Comparison of ENCODE assay signal across 7 mouse cellular contexts in genomic region chr16:18127871-18128563, GRCm38 (mm10). TPM values are rescaled to one million over a fixed set of nuclear protein-coding genes. Genes with fewer than 3 reads are reported as not detected.
DNase-seq lines count a peak whose midpoint lies in the region; ATAC-seq and TF ChIP-seq lines count a peak whose summit lies in the region.

No protein-coding gene starts in this region.

- H3K4me3 ChIP-seq in lung, adult 2 months (replicated peaks; ENCODE audit: extremely low read depth, low read depth, low read length) = no peak overlapping the region
- peak overlapping the region; percentile 76 for H3K4me3 ChIP-seq in cortical plate, adult 2 months (ENCODE audit: insufficient read depth, low read length)
- H3K4me3 ChIP-seq in forebrain, embryonic 16.5 days (replicated peaks; ENCODE audit: low read length) = peak overlapping the region; percentile 72
- peak overlapping the region; percentile 58 for H3K4me3 ChIP-seq in liver, embryonic 13.5 days (replicated peaks)

- no peak for TF ChIP-seq POLR2A in lung, adult 2 months (IDR thresholded peaks at IDR 0.05; ENCODE audit: borderline replicate concordance, extremely low read depth, low read depth, low read length)
- TF ChIP-seq POLR2A in cortical plate, adult 2 months (IDR thresholded peaks at IDR 0.05; ENCODE audit: extremely low read depth, insufficient read depth, low read length) = no peak

- no peaks in the 10 kb centered on the region for H3K36me3 ChIP-seq in forebrain, embryonic 16.5 days (ENCODE audit: control insufficient read depth, insufficient read depth)
- H3K36me3 ChIP-seq in liver, embryonic 13.5 days = no peaks in the 10 kb centered on the region

- H3K4me2 ChIP-seq in forebrain, embryonic 16.5 days (ENCODE audit: low read length) = peak overlapping the region; percentile 73
- peak overlapping the region; percentile 75 for H3K4me2 ChIP-seq in liver, embryonic 13.5 days

- 0 out of 2 replicates have a peak, but pooled peaks cover 2% of the 10 kb centered on the region for H3K27me3 ChIP-seq in forebrain, embryonic 16.5 days (replicated peaks; ENCODE audit: control insufficient read depth, insufficient read depth, low read length)
- H3K27me3 ChIP-seq in liver, embryonic 13.5 days = peaks cover 71% of the 10 kb centered on the region

- peak overlapping the region; percentile 75 for H3K27ac ChIP-seq in cortical plate, adult 2 months (ENCODE audit: insufficient read depth, low read length)
- H3K27ac ChIP-seq in forebrain, embryonic 16.5 days (ENCODE audit: low read length) = peak overlapping the region; percentile 67
- no peak overlapping the region for H3K27ac ChIP-seq in liver, embryonic 13.5 days

- DNase-seq in lung, adult 2 months = peak; percentile 6
- DNase-seq in lung, postnatal 36 days = no peak
- no peak for DNase-seq in liver, embryonic 13.5 days
- DNase-seq in T-cell, adult 2 months (ENCODE audit: low spot score) = no peak

- H3K9me3 ChIP-seq in forebrain, embryonic 16.5 days (ENCODE audit: control insufficient read depth, low read length) = no peaks in the 10 kb centered on the region
- H3K9me3 ChIP-seq in liver, embryonic 13.5 days (replicated peaks) = no peaks in the 10 kb centered on the region

- 0 out of 2 replicates have a peak, but pooled peaks cover 3% of the 10 kb centered on the region for H3K4me1 ChIP-seq in lung, adult 2 months (ENCODE audit: control insufficient read depth, insufficient read depth, low read length)
- peaks cover 2% of the 10 kb centered on the region; the same call in 1 of the 2 replicates for H3K4me1 ChIP-seq in cortical plate, adult 2 months (ENCODE audit: control insufficient read depth, insufficient read depth, low read length)
- peaks cover 39% of the 10 kb centered on the region for H3K4me1 ChIP-seq in forebrain, embryonic 16.5 days (replicated peaks; ENCODE audit: control insufficient read depth, insufficient read depth, low read length)
- H3K4me1 ChIP-seq in liver, embryonic 13.5 days (replicated peaks) = peaks cover 15% of the 10 kb centered on the region

- peak; percentile 9; the same call in 1 of the 2 replicates for ATAC-seq in forebrain, embryonic 16.5 days
- no peak for ATAC-seq in liver, embryonic 13.5 days (ENCODE audit: low read depth)
- ATAC-seq in megakaryocyte-erythroid progenitor cell, adult 5-6 weeks (replicated peaks; ENCODE audit: low FRiP score, low TSS enrichment, poor library complexity, severe bottlenecking) = no peak

- H3K9ac ChIP-seq in forebrain, embryonic 16.5 days (replicated peaks; ENCODE audit: low read depth, low read length) = peak overlapping the region; percentile 82
- no peak overlapping the region; the same call in 1 of the 2 replicates for H3K9ac ChIP-seq in liver, embryonic 13.5 days

- WGBS in lung, adult 2 months = 4% methylated on average over 52 of the region's 52 CpGs
- WGBS in forebrain, embryonic 16.5 days = 2% methylated on average over 52 of the region's 52 CpGs
- 2% methylated on average over 52 of the region's 52 CpGs for WGBS in liver, embryonic 13.5 days (ENCODE audit: insufficient replicate concordance)

- TF ChIP-seq CTCF in lung, adult 2 months (IDR thresholded peaks at IDR 0.05; ENCODE audit: insufficient read depth, low read length) = no peak
- no peak for TF ChIP-seq CTCF in cortical plate, adult 2 months (IDR thresholded peaks at IDR 0.05; ENCODE audit: extremely low read depth, insufficient read depth, low read length)

RNA-seq across cellular contexts. Expression of gene Rtn4r, which starts 0.6 kb away (rescaled TPM):
- polyA plus RNA-seq in lung, adult 2 months (2012; rRNA removed) = 1.1 and 1.4 TPM in 2 replicates
- 225 and 233 TPM in 2 replicates for polyA plus RNA-seq in cortical plate, adult 2 months (2012; rRNA removed)
- 21.7 and 24.4 TPM in 2 replicates for polyA plus RNA-seq in forebrain, embryonic 16.5 days (2015; fragmentation: Nextera tagmentation; extraction: Ambion mirVana)
- 0.33 and 0.56 TPM in 2 replicates for polyA plus RNA-seq in liver, embryonic 13.5 days (2015; fragmentation: Nextera tagmentation; extraction: Ambion mirVana)
- total RNA-seq in megakaryocyte-erythroid progenitor cell, adult 5-6 weeks (2014; fragmentation: Nextera tagmentation) = not detected in 2 replicates
- total RNA-seq in megakaryocyte-erythroid progenitor cell, adult 5-6 weeks (2017) = 0.30 and 0.38 TPM in 2 replicates

RNA-seq across cellular contexts. Expression of gene Prodh, which starts 38.0 kb away (rescaled TPM):
- 49.3 and 56.7 TPM in 2 replicates for polyA plus RNA-seq in lung, adult 2 months (2012; rRNA removed)
- polyA plus RNA-seq in cortical plate, adult 2 months (2012; rRNA removed) = 72.7 and 86.0 TPM in 2 replicates
- polyA plus RNA-seq in forebrain, embryonic 16.5 days (2015; fragmentation: Nextera tagmentation; extraction: Ambion mirVana) = 4.1 and 4.2 TPM in 2 replicates
- polyA plus RNA-seq in liver, embryonic 13.5 days (2015; fragmentation: Nextera tagmentation; extraction: Ambion mirVana) = 5.2 and 5.9 TPM in 2 replicates
- 9.8 and 14.0 TPM in 2 replicates for total RNA-seq in megakaryocyte-erythroid progenitor cell, adult 5-6 weeks (2014; fragmentation: Nextera tagmentation)
- total RNA-seq in megakaryocyte-erythroid progenitor cell, adult 5-6 weeks (2017) = 14.2 and 23.5 TPM in 2 replicates
